Mouse (Mus musculus): ENCODE measurements around the gene Gm20388.

DNA sequence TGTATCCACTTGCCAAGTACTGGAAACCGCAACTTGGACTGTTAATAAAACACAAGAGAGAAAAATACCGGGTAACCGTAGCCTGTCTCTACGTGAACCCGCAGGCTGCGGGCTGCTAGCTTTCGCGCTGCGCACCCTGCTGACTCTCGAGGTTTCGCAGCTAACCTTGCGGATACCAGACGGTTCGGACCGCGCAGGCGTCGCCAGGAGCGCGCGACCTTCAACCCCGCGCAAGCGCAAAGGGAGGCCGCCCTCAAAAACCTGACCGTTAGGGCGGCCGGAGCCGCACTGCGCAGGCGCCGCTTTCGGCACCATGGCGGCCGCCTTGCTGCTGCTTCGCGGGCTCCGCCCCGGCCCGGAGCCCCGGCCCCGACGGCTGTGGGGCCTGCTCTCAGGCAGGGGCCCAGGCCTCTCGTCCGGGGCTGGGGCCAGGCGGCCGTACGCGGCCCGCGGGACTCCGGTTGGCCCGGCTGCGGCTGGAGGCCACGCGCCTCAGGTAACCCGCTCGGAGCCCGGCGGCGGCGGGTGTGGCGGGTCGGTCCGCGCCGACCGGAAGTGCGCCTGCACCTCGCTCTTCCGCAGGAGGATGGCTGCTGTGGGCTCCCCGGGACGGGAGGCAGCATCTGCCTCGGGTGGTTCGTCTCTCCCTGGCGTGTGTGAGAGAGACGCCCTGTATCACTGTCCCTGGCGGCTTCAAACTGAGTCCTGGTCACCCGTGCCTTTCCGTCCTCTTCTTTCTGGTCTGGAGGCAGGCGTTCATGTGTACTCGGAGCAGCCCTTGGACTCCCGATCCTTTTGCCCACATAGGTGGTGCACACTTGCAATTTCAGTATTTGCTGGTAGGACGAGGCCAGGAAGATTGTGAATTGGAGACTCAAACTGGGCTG, 3154.8 kb downstream of the Gm20388 start:
- TF ChIP-seq POLR2A (IDR thresholded peaks at IDR 0.05; ENCODE audit: insufficient read depth, low read length) = peak; percentile 89
- no peak for TF ChIP-seq CTCF (IDR thresholded peaks at IDR 0.05; ENCODE audit: low read depth, low read length)
- TF ChIP-seq EP300 (IDR thresholded peaks at IDR 0.05; ENCODE audit: insufficient read depth, low read depth, low read length) = 0 out of 2 replicates have a peak, but pooled peaks have one; percentile 3

Data from ES-Bruce4 (cell line).